Mouse (Mus musculus): ENCODE results near the gene Fut7. TPM values are rescaled to one million over a fixed set of nuclear protein-coding genes. Genes with fewer than 3 reads are reported as not detected.
A peak's percentile ranks its signal among the peaks of the same experiment; 100 is the strongest.

Gene Fut7
- 0.08 TPM in 1 of 2 replicates, not detected in the other for polyA plus RNA-seq (2015; fragmentation: Nextera tagmentation; extraction: Ambion mirVana)

- 68% methylated on average over 17 of the region's 17 CpGs for WGBS
- Histone ChIP-seq H3K36me3 (ENCODE audit: poor library complexity, severe bottlenecking) (no peaks in the 10 kb centered on the region), H3K9me3 (replicated peaks) (no peaks in the 10 kb centered on the region), H3K4me1 (peaks cover 7% of the 10 kb centered on the region; the same call in 1 of the 2 replicates), H3K9ac (no peak within 1 kb of the TSS), H3K27me3 (peaks cover 25% of the 10 kb centered on the region), H3K27ac (no peak within 1 kb of the TSS), H3K4me3 (no peak within 1 kb of the TSS), H3K4me2 (no peak within 1 kb of the TSS)
- no peak for ATAC-seq
Observed at GRCm38 (mm10) chr2:25422587-25423410, at the start of gene Fut7. Gene Fut7 (plus strand): TSS chr2:25423267.

DNA sequence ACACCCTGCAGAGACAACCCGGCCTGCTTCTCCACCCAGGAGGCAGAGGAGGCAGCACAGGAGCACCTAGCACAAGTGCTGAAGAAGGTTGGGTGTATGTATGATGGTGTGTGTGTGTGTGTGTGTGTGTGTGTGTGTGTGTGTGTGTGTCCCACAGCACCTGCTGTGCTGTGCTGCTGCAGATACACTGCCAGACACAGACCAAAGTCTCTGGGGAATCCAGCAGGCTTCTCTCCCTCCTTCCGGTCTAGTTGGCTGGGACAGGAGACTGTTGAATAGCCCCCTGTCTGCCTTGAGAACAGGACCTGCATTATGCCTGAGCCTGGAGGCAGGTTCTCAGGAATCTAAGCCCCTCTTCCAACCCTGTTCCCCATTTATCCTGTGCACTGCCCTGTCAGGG lies 49.6 kb upstream of the Fut7 start:
- peaks cover 37% of the 10 kb centered on the region for H3K36me3 ChIP-seq (ENCODE audit: poor library complexity, severe bottlenecking)
- H3K27ac ChIP-seq: no peak overlapping the region
- WGBS: 15% methylated on average over 2 of the region's 2 CpGs
- H3K9me3 ChIP-seq (replicated peaks): no peaks in the 10 kb centered on the region
- peaks cover 7% of the 10 kb centered on the region; the same call in 1 of the 2 replicates for H3K27me3 ChIP-seq
- peak overlapping the region; percentile 82 for H3K9ac ChIP-seq
- H3K4me2 ChIP-seq: peak overlapping the region; percentile 96
- H3K4me3 ChIP-seq: peak overlapping the region; percentile 73
- H3K4me1 ChIP-seq: peaks cover 33% of the 10 kb centered on the region
- no peak for ATAC-seq

- peaks cover 28% of the 10 kb centered on the region for H3K4me1 ChIP-seq
- H3K9me3 ChIP-seq (replicated peaks): no peaks in the 10 kb centered on the region
- peaks cover 43% of the 10 kb centered on the region for H3K36me3 ChIP-seq (ENCODE audit: poor library complexity, severe bottlenecking)
- H3K4me2 ChIP-seq: no peak overlapping the region
- WGBS: 84% methylated on average over 4 of the region's 4 CpGs
- no peak overlapping the region for H3K9ac ChIP-seq
- no peak for ATAC-seq
- H3K27me3 ChIP-seq: 0 out of 2 replicates have a peak, but pooled peaks cover 2% of the 10 kb centered on the region
- H3K27ac ChIP-seq: no peak overlapping the region
- H3K4me3 ChIP-seq: no peak overlapping the region
Observed at GRCm38 (mm10) chr2:25376589-25376988, 46.5 kb upstream of the Fut7 start.

DNA sequence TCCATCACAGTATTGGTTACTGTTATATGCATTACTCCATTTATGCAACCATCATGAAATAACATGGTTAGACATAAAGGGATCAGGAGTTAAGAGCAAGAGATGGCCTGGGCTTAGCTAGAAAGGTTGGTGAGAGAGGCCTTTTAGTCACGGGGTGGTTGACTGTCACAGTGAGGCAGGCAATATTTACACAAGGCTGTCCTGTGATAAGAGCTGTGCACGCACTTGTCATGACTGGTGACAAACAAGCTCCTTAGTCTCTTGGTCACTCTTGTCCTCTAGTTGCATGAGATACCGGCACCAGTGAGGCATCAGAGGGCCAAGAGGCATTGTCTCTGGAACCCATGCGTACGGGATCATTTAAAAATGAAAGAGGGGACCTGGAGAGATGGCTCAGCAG lies 38.6 kb upstream of the Fut7 start:
- Histone ChIP-seq H3K4me1 (no peaks in the 10 kb centered on the region), H3K27me3 (peaks cover 23% of the 10 kb centered on the region; the same call in 1 of the 2 replicates), H3K4me3 (no peak overlapping the region), H3K36me3 (ENCODE audit: poor library complexity, severe bottlenecking) (no peaks in the 10 kb centered on the region), H3K4me2 (no peak overlapping the region), H3K9ac (no peak overlapping the region), H3K9me3 (replicated peaks) (no peaks in the 10 kb centered on the region), H3K27ac (no peak overlapping the region)
- 82% methylated on average over 5 of the region's 5 CpGs for WGBS
- ATAC-seq: no peak

- Histone ChIP-seq H3K4me2 (no peak overlapping the region), H3K4me1 (peaks cover 23% of the 10 kb centered on the region), H3K9me3 (replicated peaks) (no peaks in the 10 kb centered on the region; the same call in 1 of the 2 replicates), H3K4me3 (no peak overlapping the region), H3K27ac (no peak overlapping the region), H3K36me3 (ENCODE audit: poor library complexity, severe bottlenecking) (no peaks in the 10 kb centered on the region), H3K9ac (no peak overlapping the region), H3K27me3 (peaks cover 34% of the 10 kb centered on the region)
- ATAC-seq: no peak
- 78% methylated on average over 5 of the region's 5 CpGs for WGBS
Observed at GRCm38 (mm10) chr2:25391266-25391665, 31.8 kb upstream of the Fut7 start.

- peak; percentile 58 for ATAC-seq
- H3K27me3 ChIP-seq: peaks cover 60% of the 10 kb centered on the region
Observed at GRCm38 (mm10) chr2:25394281-25395221, 28.5 kb upstream of the Fut7 start.

DNA sequence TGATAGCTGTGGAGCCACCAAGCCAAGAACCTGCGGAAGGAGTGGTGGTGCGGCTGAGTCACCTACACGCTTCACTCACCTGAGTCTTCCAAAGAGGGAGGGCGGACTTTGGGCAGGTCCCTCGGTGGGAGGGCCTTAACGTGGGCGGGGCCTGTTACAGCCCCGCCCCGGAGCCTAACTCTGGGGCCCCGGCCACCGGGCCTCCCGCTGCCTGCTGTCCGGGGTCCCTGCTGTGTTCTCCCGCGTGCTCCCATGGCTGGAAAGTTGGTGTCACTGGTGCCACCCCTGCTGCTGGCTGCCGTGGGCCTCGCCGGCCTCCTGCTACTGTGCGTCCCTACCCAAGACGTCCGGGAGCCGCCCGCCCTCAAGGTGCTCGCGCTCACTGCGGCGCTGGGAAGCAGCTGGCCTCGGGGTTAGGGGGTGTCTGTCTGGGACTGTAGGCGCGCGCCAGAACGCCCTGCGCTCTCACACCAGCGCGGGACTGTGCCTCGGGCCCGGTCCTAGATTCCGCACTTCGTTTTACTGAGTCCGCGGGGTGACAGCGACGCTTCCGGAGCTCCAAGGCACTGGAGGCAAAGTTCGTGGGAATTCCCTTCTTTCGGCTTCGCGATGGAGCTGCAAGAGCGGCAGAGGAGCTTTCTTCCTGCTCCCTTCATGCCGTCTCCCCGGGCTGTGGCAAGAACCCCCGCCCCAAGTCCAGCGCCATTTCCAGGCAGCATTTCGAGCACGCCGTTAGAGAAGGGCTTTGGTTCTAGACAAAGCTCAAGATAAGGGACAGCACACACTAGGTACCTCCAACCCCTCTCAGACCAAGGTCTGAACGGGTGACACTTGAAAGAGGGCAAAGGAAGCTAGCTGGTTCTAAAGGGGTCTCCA lies 27.1 kb upstream of the Fut7 start, which contains the start of gene Entpd2:
TSS of gene Entpd2 (plus strand) at position 154 of the 876 bp plus-strand sequence.
- Histone ChIP-seq H3K9ac (peak within 1 kb of the TSS; percentile 41), H3K27me3 (peaks cover 74% of the 10 kb centered on the region), H3K4me3 (peak within 1 kb of the TSS; percentile 35), H3K4me1 (peaks cover 30% of the 10 kb centered on the region), H3K36me3 (ENCODE audit: poor library complexity, severe bottlenecking) (no peaks in the 10 kb centered on the region), H3K4me2 (peak within 1 kb of the TSS; percentile 61), H3K27ac (no peak within 1 kb of the TSS), H3K9me3 (replicated peaks) (no peaks in the 10 kb centered on the region; the same call in 1 of the 2 replicates)
- 2% methylated on average over 57 of the region's 57 CpGs for WGBS
- 0 out of 2 replicates have a peak, but pooled peaks have one; percentile 27 for ATAC-seq

More at GRCm38 (mm10) chr2:25394281-25395221, 28.5 kb upstream of the Fut7 start:
- no peak overlapping the region for H3K27ac ChIP-seq
- no peak overlapping the region for H3K9ac ChIP-seq
- no peaks in the 10 kb centered on the region; the same call in 1 of the 2 replicates for H3K9me3 ChIP-seq (replicated peaks)
- 10% methylated on average over 3 of the region's 3 CpGs for WGBS
- H3K4me3 ChIP-seq: no peak overlapping the region
- peaks cover 23% of the 10 kb centered on the region for H3K4me1 ChIP-seq
- no peaks in the 10 kb centered on the region for H3K36me3 ChIP-seq (ENCODE audit: poor library complexity, severe bottlenecking)
- H3K4me2 ChIP-seq: no peak overlapping the region

- Histone ChIP-seq H3K27me3 (peaks cover 79% of the 10 kb centered on the region), H3K9ac (no peak overlapping the region), H3K4me3 (no peak overlapping the region), H3K36me3 (ENCODE audit: poor library complexity, severe bottlenecking) (no peaks in the 10 kb centered on the region), H3K4me2 (peak overlapping the region; percentile 61; the same call in 1 of the 2 replicates), H3K27ac (no peak overlapping the region), H3K9me3 (replicated peaks) (no peaks in the 10 kb centered on the region; the same call in 1 of the 2 replicates), H3K4me1 (peaks cover 30% of the 10 kb centered on the region)
- no peak for ATAC-seq
- 22% methylated on average over 3 of the region's 3 CpGs for WGBS
Observed at GRCm38 (mm10) chr2:25396597-25396983, 26.5 kb upstream of the Fut7 start.

GRCm38 (mm10) chr2:25397010-25397409 lies 26.1 kb upstream of the Fut7 start:
- WGBS: 74% methylated on average over 1 of the region's 1 CpGs
- ATAC-seq: no peak
- H3K36me3 ChIP-seq (ENCODE audit: poor library complexity, severe bottlenecking): no peaks in the 10 kb centered on the region
- H3K4me3 ChIP-seq: no peak overlapping the region
- H3K27ac ChIP-seq: no peak overlapping the region
- no peaks in the 10 kb centered on the region; the same call in 1 of the 2 replicates for H3K9me3 ChIP-seq (replicated peaks)
- H3K4me2 ChIP-seq: no peak overlapping the region
- H3K4me1 ChIP-seq: peaks cover 30% of the 10 kb centered on the region
- H3K27me3 ChIP-seq: peaks cover 79% of the 10 kb centered on the region
- H3K9ac ChIP-seq: no peak overlapping the region

- Histone ChIP-seq H3K9me3 (replicated peaks) (no peaks in the 10 kb centered on the region; the same call in 1 of the 2 replicates), H3K27me3 (peaks cover 77% of the 10 kb centered on the region), H3K4me2 (no peak overlapping the region), H3K36me3 (ENCODE audit: poor library complexity, severe bottlenecking) (no peaks in the 10 kb centered on the region), H3K9ac (no peak overlapping the region), H3K4me1 (peaks cover 35% of the 10 kb centered on the region), H3K27ac (no peak overlapping the region), H3K4me3 (no peak overlapping the region)
- ATAC-seq: no peak
- 93% methylated on average over 7 of the region's 7 CpGs for WGBS
Observed at GRCm38 (mm10) chr2:25398065-25398464, 25.0 kb upstream of the Fut7 start.

- H3K4me3 ChIP-seq: peak within 1 kb of the TSS; percentile 31; the same call in 1 of the 2 replicates
- H3K4me1 ChIP-seq: peaks cover 39% of the 10 kb centered on the region
- no peaks in the 10 kb centered on the region for H3K36me3 ChIP-seq (ENCODE audit: poor library complexity, severe bottlenecking)
- peaks cover 74% of the 10 kb centered on the region for H3K27me3 ChIP-seq
- H3K9ac ChIP-seq: no peak within 1 kb of the TSS
- WGBS: 67% methylated on average over 8 of the region's 8 CpGs
- no peak for ATAC-seq
- no peak within 1 kb of the TSS for H3K27ac ChIP-seq
- H3K9me3 ChIP-seq (replicated peaks): no peaks in the 10 kb centered on the region; the same call in 1 of the 2 replicates
- no peak within 1 kb of the TSS for H3K4me2 ChIP-seq
Observed at GRCm38 (mm10) chr2:25399051-25399450, 24.0 kb upstream of the Fut7 start, which contains the start of gene Npdc1. Gene Npdc1 (plus strand): TSS chr2:25399351.
